Mouse (Mus musculus) CD4-positive helper T cell, adult 2 months (primary cell): ENCODE measurements around the gene Rnf227.

ENCODE experiments used
- DNase-seq: peaks from one replicate; pipeline ENCODE4 v3.0.0-alpha.2; 2012; ENCODE audit warnings: low read depth, missing footprints, low spot score

The Rnf227 gene

DNA sequence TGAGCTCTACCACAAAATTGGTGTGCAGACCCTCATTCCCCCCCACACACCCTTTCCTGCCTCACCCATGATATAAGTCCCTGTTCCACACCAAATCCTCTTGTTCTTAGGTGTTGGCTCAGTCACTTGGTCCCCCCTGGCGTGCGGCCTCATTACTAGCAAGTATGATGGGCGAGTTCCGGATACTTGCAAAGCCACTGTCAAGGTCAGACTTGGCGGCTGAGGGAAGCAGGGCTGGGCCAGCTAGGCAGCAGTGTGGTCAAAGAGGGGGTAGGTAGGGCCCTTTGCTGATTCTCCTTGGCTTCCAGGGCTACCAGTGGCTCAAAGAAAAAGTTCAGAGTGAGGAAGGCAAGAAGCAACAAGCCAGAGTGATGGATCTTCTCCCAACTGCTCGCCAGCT is 9.1 kb upstream of the Rnf227 start:
- DNase-seq: no peak

DNA sequence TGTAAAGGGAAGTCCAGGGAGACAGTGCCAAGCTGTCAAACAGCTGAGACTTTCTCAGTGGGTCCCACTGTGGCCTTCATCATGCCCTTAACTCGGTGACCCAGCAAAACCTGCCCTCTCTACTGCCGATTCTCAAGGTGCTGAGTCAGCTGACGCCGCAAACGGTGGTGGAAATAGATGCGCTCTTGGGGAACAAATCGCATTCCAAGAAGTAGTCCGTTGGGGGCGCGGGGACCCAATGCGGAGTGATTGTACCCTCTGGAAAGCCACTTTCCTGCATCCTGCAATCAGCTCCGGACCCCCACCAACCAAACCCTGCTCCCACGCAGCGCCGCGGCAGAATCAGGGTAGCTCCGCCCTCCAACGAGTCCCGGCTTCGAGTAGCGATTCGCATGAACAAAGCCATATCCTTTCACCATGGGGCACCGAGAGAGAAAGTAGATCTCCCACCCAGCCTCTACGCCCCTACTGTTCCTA is 8.3 kb upstream of the Rnf227 start:
- peak; percentile 80 for DNase-seq

DNA sequence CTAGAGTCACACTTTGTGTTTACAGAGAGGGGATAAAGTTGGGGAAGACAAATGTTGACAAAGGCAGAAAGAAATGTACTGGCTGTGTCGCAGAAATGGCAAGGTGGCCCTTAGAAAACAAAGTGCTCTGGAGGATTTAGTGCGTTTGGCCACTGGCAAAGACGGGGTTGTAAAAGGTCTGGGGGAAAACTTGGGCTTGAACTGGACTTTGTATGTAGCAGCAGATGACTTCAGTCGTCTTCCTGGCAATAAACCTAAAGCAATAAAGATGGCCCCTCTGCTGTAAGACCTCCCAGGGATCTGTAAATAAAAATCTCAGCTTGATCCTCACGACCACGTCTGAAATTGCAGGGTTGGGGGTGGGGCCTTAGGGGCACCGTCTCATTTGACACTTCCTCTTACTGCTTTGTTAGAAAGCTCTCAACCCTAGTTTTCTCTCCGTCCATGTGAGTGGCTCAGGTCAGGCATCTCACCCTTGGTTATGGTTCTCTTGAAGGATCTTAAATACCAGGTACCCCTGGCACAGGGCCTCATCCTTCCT is 7.5 kb upstream of the Rnf227 start:
- no peak for DNase-seq

DNA sequence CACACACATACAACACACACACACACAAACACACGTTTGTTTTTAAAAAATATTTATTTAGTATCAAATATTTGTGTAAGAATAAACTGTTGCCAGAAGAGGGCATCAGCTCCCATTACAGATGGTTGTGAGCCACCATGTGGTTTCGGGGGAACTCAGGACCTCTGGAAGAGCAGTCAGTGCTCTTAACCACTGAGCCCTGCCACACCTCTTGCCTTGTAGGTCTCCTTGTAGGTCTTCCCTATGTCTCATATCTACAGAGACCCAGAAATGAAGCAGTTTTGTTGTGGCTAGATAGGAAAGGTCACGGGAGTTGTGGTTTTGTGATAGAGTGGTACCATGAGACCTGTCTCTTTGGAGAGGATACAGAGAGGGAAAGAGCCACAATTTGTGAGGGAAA is 6.3 kb upstream of the Rnf227 start:
- peak; percentile 40 for DNase-seq

DNA sequence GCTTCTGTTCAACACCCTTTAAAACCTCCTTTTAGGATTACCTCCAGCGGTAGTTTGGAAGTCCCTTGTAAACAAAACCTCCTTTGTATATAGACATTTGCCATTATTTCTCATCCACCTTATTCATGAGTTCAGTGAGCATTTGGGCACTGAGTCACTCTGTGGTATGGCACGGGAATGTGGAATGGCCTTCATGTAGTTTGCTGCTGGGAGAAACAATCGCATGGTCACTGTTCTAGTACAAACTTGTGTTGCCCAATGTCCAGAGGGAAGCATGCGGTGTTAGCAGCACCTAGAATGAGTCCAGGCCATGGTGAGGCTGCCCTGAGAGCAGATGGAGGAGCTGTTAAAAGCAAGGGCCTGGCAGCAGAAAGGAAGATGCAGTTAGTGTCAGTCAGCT is 5.5 kb upstream of the Rnf227 start:
- DNase-seq: no peak

DNA sequence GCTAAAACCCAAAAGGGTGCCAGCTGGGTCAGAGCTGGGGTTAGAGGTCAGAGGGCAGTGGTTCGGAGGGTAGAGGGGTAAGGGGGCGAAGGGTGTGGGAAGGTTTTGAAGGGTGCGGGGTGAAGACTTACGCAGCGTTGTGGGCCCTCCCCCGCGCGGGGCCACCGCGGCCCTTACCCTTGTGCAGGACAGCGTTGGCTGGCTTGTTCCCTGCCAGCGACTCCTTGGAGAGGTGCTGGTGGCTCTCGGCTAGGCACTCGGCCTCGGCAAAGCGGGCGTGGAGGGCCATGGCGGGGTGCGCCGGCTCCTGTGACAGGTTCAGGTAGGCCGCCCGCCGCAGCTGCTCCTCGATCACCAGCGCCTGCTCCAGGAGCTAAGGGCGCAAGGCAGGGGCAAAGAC is 6.2 kb downstream of the Rnf227 start:
- DNase-seq: no peak

DNA sequence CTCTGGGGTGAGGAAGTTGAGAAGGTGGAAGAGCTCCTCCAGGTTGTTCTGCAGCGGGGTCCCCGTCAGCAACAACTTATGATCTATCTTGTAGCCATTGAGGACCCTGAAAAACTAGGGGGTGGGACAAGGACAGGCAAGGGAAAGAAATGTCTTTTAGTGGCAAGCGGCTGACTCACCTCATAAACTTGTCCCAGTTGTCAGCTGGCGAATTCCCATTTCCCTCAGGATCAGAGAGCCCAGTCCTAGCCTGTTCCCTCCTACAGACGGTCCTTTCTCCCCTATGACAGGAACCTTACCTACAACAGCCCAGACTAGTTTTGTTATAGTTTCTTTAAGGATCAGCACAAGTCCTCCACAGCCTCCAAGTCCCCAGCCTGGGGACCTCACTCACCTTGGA is 16.3 kb downstream of the Rnf227 start:
- DNase-seq: no peak

DNA sequence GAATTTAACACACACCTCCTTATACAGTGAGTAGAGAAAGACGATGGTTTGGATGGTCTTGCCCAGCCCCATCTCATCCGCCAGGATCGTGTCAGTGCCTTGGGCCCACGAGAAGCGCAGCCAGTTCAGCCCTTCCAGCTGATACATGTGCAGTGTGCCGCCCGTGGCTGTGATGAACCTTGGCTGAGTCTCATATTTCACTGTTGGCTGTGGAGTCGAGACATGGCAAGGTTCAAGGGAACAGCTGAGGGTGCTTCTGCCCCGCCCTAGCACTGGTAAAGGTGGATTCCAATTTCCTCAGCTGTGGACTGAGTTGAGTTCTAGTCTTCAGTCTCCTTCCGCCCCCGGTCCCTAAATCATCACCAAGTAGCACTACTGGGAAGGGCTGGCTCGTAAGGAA is 17.4 kb downstream of the Rnf227 start:
- DNase-seq: no peak

DNA sequence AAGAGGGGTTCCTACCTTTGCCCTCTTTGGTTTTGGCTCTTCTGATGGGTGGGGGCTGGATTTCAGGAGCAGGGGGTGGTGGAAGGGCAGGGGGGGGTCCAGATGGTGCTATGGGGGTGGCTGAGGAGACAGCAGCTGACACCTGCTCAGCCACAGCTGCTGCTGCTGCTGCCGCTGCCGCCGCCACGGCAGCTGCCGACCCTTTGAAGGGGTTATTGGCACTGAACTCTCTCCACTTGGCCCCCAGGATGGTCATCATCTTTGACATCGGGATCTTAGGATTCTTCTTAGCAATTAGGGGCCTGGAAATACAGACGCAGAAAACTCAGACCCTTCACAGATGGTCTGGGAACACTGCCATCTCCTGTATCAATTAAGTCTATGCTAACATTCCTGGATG is 21.8 kb downstream of the Rnf227 start:
- DNase-seq: no peak

DNA sequence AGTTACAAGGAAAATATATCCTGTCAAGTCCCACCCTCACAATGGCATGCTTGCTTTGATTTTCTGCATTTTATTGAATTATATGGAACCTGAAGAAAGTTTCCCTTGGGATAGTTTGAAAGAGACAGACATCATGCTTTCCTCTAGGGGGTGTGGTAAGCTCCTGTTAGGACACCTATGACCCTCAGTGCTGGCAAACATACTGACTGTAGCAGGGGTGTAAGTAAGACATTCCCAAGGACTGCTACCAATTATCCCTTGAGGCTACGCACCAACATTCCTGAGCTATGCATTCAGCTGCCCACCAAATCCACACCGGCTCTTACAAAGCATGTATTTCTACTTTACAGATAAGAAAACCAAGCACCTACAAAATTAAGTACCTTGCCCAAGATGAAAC is 22.2 kb downstream of the Rnf227 start:
- no peak for DNase-seq

DNA sequence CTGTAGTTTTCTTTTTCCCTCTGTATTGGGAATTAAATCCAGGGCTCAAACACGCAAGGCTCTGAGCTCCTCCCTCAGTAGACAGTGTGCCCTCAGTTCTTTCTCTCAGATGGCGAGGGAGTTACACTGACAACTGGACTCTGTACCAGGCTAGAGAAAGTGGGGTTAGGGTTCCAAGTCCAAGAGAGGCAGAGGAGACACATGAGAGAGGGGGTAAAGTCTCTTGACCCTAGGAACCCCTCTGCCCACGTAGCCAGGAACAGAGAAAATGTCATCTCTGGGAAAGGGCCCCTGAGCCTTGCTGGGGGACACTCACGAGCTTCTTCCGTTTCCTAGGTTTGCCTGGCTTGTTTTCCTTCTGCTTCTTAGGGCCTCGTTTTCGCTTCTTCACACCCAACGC is 24.1 kb downstream of the Rnf227 start:
- DNase-seq: no peak

DNA sequence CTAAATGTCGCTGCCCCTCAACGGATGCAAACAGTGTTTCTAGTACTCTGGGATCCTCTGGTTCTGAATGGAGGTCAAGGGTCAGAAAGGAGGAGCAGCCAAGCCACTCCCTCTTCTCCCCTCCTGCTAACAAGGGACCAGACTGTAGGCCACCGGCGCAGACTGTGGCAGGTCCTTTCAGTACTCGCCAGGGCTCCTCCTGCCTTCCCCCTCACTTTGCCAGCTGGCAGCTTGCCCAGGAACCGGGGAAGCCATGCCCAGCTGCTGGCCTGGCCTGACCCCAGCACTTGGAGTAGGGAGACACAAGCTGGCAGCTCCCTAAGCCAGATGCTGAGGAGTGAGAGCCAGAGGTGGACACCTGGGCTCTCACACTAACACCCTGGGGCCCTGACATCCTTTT is 24.6 kb downstream of the Rnf227 start:
- no peak for DNase-seq

DNA sequence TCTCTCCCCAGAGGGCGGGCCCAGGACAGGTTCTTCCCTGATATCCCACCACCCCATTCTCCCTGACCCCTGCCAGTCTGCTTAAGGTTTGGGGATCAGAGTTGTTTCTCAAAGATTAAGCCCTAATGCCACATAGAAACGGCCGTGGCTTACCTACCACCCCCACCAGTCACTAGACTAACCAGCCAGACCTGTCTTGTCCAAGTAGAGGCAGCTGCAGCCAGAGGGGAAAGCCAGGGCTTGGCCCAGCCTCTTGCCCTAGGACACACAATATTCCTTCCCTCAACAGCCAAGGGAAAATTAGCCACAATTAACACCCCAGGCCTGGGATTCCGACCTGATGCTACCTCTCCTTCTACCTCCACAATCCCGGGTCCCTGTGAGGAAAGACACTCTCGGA is 25.5 kb downstream of the Rnf227 start:
- peak; percentile 38 for DNase-seq

DNA sequence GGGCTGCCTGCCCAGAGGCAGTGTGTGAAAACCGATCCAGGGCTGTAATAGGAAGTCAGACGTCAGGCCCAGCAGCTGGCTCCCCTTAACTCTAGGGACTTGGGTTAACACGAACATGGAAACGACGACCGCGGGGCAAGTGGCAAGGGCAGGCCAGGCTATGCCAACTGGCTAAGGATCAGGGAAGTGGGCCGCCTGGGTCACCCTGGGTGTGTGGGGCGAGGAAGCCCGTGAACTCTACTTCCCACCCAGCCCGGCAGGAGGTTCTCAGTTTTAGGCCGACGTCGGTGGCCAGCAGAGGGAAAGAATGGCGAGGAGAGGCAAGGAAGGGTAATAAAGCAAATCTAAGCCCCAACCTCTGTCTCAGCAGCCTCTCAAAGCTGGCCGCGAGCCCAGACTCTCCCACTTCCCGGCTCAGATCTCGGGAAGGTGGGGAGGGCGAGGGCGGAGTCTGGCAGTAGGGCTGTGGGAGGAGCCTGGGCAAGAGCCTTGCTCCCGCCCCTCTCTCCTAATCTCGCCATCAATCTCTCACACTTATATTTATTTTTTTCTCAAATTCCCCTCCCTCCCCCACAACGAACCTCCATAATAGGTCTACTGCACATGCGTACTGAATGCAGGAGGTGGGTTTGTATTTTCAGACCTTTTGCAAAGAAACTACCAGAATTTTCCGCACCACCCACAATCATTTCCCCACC is 26.0 kb downstream of the Rnf227 start:
- peak; percentile 98 for DNase-seq

DNA sequence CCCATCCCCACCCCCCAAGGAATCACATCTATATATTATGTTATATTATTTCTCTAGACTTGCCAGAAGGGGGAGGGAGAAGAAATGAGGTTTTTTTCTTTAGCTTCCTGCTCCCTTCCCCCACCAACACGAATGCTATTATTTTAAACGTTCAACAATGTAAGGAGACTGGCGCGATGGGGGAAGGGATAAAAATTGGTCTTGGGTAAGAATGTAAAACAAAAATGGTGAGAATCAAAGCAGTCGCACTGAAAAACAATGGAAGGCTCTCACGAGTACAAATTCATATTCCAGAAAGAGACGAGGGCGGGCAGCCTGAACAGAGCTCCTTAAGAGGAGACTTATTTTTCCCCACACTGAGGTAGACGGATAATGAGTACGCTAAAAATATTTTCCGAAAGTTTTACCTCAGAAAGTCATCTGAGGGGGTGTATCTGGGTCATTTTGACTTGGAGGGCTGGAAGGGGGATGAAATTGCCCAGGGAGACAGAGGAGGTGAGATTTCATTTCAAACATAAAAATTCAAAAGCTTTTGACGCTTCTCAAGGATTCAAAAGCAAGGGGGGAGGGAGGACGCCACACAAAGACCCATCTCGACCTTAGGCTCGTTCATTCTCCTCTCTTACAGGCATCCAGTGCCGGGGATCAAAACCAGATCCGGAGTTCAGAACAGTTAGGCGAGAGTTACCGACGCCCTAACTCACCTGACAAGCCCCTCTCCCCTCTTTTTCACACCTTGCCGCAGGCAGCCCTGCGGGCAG is 26.8 kb downstream of the Rnf227 start:
- peak; percentile 74 for DNase-seq

DNA sequence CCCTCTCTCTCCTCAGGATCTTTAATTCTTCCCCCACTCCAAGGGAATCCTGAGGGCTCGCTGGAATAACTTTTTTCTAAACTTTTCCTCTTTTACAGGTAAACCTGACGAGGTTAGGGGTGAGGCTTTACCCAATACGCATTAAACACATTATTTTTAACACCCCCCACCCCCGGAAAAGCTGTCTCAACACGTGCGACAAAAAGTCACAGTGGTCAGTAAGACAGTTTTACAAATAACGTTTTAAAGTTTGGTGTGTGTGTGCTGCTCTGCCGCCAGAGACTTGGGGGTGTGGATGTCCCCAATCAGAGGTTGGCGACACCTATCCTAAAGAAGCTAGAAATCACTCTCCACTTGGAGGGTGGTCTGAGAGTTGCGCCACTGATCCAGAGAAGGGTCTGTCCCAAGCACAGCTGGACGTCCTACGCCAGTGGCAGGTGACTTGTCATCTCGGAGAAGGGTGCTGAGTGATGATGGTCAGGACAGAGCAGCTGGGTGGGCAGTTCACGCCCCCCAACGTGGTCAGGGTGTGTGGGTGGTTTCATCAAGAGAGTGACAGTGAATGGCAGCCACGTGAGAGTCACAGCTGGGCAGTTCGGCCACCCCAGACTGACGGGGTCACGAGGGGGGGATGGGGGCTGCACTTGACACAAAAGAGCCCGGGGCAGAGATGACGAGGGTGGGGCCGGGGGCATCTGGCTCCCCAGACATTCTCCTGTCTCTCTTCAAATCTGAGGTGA is 27.5 kb downstream of the Rnf227 start:
- DNase-seq: peak; percentile 48

DNA sequence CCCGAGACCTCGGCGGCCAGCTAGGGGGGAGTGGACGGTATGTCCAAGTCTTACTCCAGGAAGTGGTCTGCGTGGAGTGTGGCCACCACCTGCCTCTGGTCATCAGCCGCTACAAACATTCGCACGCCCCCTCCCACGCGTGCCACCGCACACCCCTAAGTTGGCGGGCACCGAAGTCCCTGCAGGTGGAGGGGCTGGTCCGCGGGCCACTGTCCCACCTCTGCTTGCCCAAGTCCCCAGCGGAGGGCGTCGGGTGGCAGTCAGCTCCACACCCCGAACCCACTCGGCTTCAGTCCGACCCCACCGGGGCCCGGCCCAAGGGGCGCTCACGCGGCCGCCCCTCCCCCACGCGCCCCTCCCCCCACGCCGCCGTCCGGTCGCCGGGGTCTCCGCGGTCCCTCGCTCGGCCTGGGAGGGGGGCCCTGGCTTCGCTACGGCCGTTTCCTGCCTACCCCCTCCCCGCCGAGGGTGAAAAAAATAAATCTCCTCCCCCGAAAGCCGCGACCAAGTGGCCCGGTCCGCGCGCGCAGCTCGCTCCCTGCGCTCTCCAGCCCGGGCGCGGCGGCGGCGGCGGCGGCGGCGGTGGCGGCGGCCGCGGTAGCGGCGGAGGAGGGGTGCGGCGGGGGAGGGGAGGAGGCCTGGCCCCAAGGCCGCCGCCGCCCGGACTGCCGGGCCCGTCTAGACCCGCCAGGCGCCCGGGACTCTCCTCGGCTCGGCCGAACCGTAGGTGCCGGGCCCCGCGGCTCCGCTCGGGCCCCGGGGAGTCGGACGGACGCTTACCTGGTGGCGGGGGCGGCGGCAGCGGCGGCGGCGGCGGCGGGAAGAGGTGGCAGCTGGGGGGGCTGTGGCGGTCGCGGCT is 28.3 kb downstream of the Rnf227 start:
- peak; percentile 63 for DNase-seq

DNA sequence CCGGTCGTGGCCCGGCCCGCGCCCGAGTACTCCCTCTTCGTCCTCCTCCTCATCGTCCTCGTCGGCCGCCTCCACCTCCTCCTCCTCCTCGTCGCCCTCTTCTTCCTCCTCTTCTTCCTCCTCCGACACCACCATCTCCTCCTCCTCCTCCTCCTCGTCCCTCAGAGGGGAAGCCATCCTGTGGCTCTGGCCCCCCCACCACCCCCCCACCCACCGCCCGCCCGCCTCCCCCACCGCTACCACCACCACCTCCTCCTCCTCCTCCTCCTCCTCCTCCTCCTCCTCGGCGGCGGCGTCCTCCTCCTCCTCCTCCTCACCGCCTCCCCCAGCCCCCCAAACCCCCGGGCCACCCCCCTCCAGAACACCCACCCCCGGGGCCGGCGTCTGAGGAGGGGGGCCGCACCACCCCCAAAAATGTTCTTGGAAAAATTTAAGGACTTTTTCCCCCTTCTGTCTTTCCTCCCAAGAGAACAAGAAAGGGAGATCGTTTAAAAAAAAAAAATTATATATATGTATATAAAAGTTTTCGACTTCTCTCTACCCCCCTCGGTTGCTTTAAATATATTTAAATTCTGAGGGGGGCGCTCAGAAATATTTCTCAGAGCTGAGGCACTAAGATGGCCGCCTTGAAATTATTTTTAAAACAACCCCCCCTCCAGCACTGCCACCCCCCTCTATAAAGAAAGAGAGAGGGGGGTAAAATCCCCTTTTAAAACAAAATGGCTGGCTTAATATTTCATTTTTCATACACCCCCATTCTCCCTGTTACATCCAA is 29.1 kb downstream of the Rnf227 start, which contains the start of gene Chd3:
TSS of gene Chd3 (minus strand) at position 192 of the 775 bp plus-strand sequence.
- DNase-seq: peak; percentile 40

DNA sequence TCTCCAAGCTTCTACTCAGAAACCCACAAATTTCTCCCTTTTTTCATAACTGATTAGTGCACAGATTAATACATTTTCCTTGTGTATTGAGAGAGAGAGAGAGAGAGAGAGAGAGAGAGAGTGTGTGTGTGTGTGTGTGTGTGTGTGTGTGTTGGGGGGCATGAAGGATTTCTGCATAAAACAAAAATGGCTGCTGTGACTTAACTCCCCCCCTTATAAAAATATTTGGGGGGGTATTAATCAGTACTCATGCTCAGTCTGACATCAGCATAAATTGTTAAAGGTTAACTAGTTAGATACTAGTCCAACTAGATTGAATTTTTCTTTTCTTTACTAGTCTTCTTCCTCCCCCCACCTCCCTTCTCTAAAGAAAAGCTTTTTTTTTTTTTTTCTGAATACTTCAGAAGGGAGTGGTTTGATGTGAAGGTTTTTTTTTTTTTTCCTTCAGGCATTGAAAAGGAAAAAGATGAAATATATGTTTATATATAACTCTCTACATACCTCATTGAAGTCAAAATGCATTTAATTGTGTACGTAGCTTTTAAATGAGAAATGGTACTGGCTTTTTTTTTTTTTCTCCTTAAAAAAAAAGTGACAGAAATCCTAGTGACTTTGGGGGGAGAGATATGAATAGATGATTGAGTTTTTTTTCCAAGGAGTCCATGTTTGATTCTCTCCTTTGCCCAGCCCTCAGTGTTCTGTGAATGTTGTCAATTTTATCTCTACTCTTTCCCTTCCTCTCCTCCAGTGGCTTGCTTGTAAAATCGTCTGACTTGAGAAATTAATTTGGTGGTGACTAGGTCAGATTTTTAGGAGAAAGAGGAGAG is 29.9 kb downstream of the Rnf227 start:
- DNase-seq: no peak

DNA sequence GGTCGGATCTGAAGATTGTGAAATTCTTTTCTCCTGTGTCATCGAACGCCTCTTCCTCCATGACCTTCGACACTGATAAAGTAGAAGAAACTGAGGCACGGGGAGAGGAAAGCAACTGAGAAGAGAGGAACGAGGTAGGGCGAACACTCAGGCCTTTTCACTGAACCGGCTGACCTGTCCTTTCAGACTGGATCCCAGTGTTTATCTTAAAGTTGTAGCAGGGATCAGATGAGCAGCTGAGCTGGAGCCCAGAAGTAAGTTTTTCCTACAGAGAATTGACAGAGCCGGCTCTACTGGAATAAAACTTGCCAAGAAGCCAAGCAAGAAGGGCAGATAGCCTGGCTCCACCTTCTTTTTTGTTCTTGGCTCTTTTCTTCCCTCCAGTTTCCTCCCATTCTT is 30.6 kb downstream of the Rnf227 start:
- DNase-seq: no peak
